Mouse (Mus musculus) urinary bladder, postnatal 36 days (tissue): Measurements from ENCODE around the gene Eif5a.
"Not testable (repeated sequence)": the region's sequence is repeated elsewhere in the genome, so short reads cannot be mapped to it uniquely, and the experiment has no call there.

Experiments used
- DNase-seq, 2 experiments: peaks; one replicate each; pipeline ENCODE4 v3.0.0; 2022; ENCODE audit warnings: low spot score in 2 of 2, mixed read lengths in 1 of 2

The Eif5a gene

GRCm38 (mm10) chr11:69922012-69922756 is 426 bp upstream of the Eif5a start:
- DNase-seq: no peak

GRCm38 (mm10) chr11:69920266-69921031 is 1.3 kb downstream of the Eif5a start:
- no peak for DNase-seq

GRCm38 (mm10) chr11:69919661-69920265 is 2.0 kb downstream of the Eif5a start:
- peak; percentile 65 to 81 for DNase-seq

GRCm38 (mm10) chr11:69919053-69919452 is 2.7 kb downstream of the Eif5a start:
- DNase-seq: no peak

GRCm38 (mm10) chr11:69918118-69918517 is 3.6 kb downstream of the Eif5a start:
- no peak for DNase-seq

GRCm38 (mm10) chr11:69917379-69917948 is 4.3 kb downstream of the Eif5a start:
- DNase-seq: no peak

GRCm38 (mm10) chr11:69916652-69917378 is 4.9 kb downstream of the Eif5a start:
- not testable (repeated sequence) for DNase-seq

GRCm38 (mm10) chr11:69915667-69916627 is 5.8 kb downstream of the Eif5a start:
- DNase-seq: no peak

GRCm38 (mm10) chr11:69914917-69915430 is 6.8 kb downstream of the Eif5a start:
- no peak for DNase-seq

- no peak for DNase-seq
These were observed 7.4 kb downstream of the Eif5a start for GRCm38 (mm10) chr11:69914372-69914764.

GRCm38 (mm10) chr11:69913554-69914371 is 8.0 kb downstream of the Eif5a start, which contains the start of gene Gps2:
Gene Gps2 (plus strand): TSS chr11:69913888.
- DNase-seq: peak; percentile 89 to 92

GRCm38 (mm10) chr11:69912716-69913530 is 8.8 kb downstream of the Eif5a start:
- DNase-seq: no peak

- no peak for DNase-seq
These were observed 10.1 kb downstream of the Eif5a start for GRCm38 (mm10) chr11:69911701-69912100.

- no peak for DNase-seq
These were observed 10.8 kb downstream of the Eif5a start for GRCm38 (mm10) chr11:69910781-69911560.

- no peak for DNase-seq
These were observed 11.6 kb downstream of the Eif5a start for GRCm38 (mm10) chr11:69910177-69910576.

GRCm38 (mm10) chr11:69909174-69909573 is 12.6 kb downstream of the Eif5a start:
- no peak for DNase-seq

- DNase-seq: no peak
These were observed 13.1 kb downstream of the Eif5a start for GRCm38 (mm10) chr11:69908645-69909044.

GRCm38 (mm10) chr11:69904311-69904710 is 17.4 kb downstream of the Eif5a start:
- no peak for DNase-seq
